Mouse (Mus musculus): Measurements from ENCODE around the gene Trim17. TPM values are rescaled to one million over a fixed set of nuclear protein-coding genes. Genes with fewer than 3 reads are reported as not detected.

Gene Trim17
- polyA plus RNA-seq, 1 experiment from 2014 or later, result 0.73 TPM

- 85% methylated on average over 7 of the region's 7 CpGs for WGBS
- ATAC-seq (ENCODE audit: low FRiP score) (no peak), DNase-seq (ENCODE audit: low spot score) (no peak)
- H3K4me1 ChIP-seq (replicated peaks; ENCODE audit: control insufficient read depth, insufficient read depth, low read length), result peaks cover 10% of the 10 kb centered on the region
- no peaks in the 10 kb centered on the region for H3K9me3 ChIP-seq (ENCODE audit: control insufficient read depth, low read length)
- H3K4me2 ChIP-seq (replicated peaks; ENCODE audit: low read depth, low read length), result peak overlapping the region; percentile 94; the same call in 1 of the 2 replicates
- peak overlapping the region; percentile 96; the same call in 1 of the 2 replicates for H3K4me3 ChIP-seq (ENCODE audit: low read depth, low read length)
- no peak overlapping the region for H3K27ac ChIP-seq (ENCODE audit: low read depth, low read length)
- no peaks in the 10 kb centered on the region for H3K36me3 ChIP-seq (ENCODE audit: control insufficient read depth, insufficient read depth, low read length)
- no peaks in the 10 kb centered on the region for H3K27me3 ChIP-seq (ENCODE audit: control insufficient read depth, insufficient read depth, low read length)
- H3K9ac ChIP-seq (ENCODE audit: low read depth, low read length), result peak overlapping the region; percentile 11; the same call in 1 of the 2 replicates
Observed at GRCm38 (mm10) chr11:58979661-58980060, 25.2 kb downstream of the Trim17 start.

DNA sequence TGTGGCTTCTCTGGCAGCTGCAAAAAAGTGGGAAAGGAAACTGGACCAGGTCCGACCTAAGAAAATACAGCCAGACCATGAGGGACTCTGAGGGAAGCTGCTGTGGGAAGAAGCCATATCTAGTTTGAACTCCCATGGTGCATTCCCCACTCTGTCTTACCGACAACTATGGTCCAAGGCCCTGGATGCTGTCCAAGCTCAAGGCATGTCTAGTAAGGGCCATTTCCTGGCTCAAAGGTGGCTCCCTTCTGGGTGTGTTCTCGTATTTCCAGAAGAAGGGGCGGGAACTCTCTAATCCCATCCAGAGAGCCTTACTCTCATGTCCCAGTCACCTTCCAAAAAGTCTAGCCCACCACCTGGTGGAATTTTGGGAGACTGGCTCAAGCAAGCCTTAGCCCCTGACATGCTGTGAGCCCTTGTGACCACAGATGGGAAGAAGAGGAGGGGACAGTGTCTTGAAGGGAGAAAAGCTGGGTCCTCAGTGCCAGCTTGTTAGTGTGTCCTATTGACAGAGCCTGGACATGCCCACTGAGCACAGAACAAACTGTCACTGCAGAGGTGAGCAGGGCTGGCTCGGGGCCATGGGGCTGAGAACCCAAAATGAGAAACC, 26.0 kb downstream of the Trim17 start:
- H3K9me3 ChIP-seq (ENCODE audit: control insufficient read depth, low read length), result no peaks in the 10 kb centered on the region
- no peaks in the 10 kb centered on the region for H3K27me3 ChIP-seq (ENCODE audit: control insufficient read depth, insufficient read depth, low read length)
- H3K27ac ChIP-seq (ENCODE audit: low read depth, low read length), result no peak overlapping the region
- no peak overlapping the region for H3K4me2 ChIP-seq (replicated peaks; ENCODE audit: low read depth, low read length)
- H3K36me3 ChIP-seq (ENCODE audit: control insufficient read depth, insufficient read depth, low read length), result no peaks in the 10 kb centered on the region
- H3K4me1 ChIP-seq (replicated peaks; ENCODE audit: control insufficient read depth, insufficient read depth, low read length), result peaks cover 10% of the 10 kb centered on the region
- H3K4me3 ChIP-seq (ENCODE audit: low read depth, low read length), result no peak overlapping the region; the same call in 1 of the 2 replicates
- ATAC-seq (ENCODE audit: low FRiP score) (no peak), DNase-seq (ENCODE audit: low spot score) (no peak)
- H3K9ac ChIP-seq (ENCODE audit: low read depth, low read length), result no peak overlapping the region
- WGBS, result 73% methylated on average over 5 of the region's 5 CpGs

DNA sequence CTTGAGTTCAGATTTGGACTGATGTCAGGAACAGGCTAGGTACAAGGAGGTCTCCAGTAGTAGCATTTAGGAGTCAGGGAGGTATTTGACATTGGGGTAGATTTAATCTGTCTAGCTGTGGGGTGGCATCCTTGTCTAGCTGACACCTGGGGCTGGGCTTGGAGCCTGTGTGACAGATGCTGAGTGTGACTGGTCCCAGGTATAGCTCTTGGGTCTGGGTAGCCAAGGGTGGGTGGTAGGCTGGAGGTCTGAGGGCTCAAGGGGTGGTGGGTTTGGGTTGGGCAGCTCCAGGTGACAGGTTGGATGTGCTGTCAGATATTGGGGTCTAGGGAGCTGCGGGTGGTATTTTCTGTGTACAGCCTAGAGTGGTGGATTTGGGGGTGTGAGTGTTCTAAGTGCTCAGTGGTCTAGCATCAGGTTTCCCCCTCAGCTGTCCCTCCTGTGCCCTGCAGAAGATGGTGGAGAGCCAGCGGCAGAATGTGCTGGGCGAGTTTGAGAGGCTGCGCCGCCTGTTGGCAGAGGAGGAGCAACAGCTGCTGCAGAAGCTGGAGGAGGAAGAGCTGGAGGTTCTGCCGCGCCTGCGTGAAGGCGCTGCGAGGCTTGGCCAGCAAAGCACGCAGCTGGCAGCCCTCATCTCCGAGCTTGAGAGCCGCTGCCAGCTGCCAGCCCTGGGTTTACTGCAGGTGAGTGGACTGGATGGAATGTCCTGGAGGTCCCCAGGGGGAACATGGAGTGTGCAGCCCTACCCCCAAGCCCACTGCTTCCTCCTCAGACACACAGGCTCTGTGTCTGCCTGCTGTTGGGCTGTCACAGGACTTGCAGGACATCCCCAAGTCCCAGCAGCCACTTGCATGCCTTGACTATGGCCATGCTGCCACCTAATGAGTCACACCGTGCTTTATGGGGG, 27.3 kb downstream of the Trim17 start:
- peak; percentile 35 for DNase-seq (ENCODE audit: low spot score)
- peaks cover 10% of the 10 kb centered on the region for H3K4me1 ChIP-seq (replicated peaks; ENCODE audit: control insufficient read depth, insufficient read depth, low read length)
- H3K9ac ChIP-seq (ENCODE audit: low read depth, low read length), result no peak overlapping the region
- no peak overlapping the region for H3K4me2 ChIP-seq (replicated peaks; ENCODE audit: low read depth, low read length)
- H3K27ac ChIP-seq (ENCODE audit: low read depth, low read length), result no peak overlapping the region
- 61% methylated on average over 14 of the region's 14 CpGs for WGBS
- H3K4me3 ChIP-seq (ENCODE audit: low read depth, low read length), result no peak overlapping the region
- H3K36me3 ChIP-seq (ENCODE audit: control insufficient read depth, insufficient read depth, low read length), result no peaks in the 10 kb centered on the region
- no peak for ATAC-seq (ENCODE audit: low FRiP score)
- no peaks in the 10 kb centered on the region for H3K27me3 ChIP-seq (ENCODE audit: control insufficient read depth, insufficient read depth, low read length)
- no peaks in the 10 kb centered on the region for H3K9me3 ChIP-seq (ENCODE audit: control insufficient read depth, low read length)

- Histone ChIP-seq H3K27me3 (ENCODE audit: control insufficient read depth, insufficient read depth, low read length) (no peaks in the 10 kb centered on the region), H3K36me3 (ENCODE audit: control insufficient read depth, insufficient read depth, low read length) (no peaks in the 10 kb centered on the region), H3K27ac (ENCODE audit: low read depth, low read length) (no peak overlapping the region), H3K4me1 (replicated peaks; ENCODE audit: control insufficient read depth, insufficient read depth, low read length) (peaks cover 10% of the 10 kb centered on the region), H3K4me3 (ENCODE audit: low read depth, low read length) (no peak overlapping the region), H3K9me3 (ENCODE audit: control insufficient read depth, low read length) (no peaks in the 10 kb centered on the region), H3K9ac (ENCODE audit: low read depth, low read length) (no peak overlapping the region), H3K4me2 (replicated peaks; ENCODE audit: low read depth, low read length) (no peak overlapping the region)
- ATAC-seq (ENCODE audit: low FRiP score) (no peak), DNase-seq (ENCODE audit: low spot score) (no peak)
- WGBS, result 89% methylated on average over 18 of the region's 18 CpGs
Observed at GRCm38 (mm10) chr11:58982471-58983097, 28.1 kb downstream of the Trim17 start.

GRCm38 (mm10) chr11:58983691-58984341, 29.3 kb downstream of the Trim17 start:
- no peaks in the 10 kb centered on the region for H3K36me3 ChIP-seq (ENCODE audit: control insufficient read depth, insufficient read depth, low read length)

GRCm38 (mm10) chr11:58984657-58985056, 30.2 kb downstream of the Trim17 start:
- WGBS, result 92% methylated on average over 7 of the region's 7 CpGs
- Histone ChIP-seq H3K4me1 (replicated peaks; ENCODE audit: control insufficient read depth, insufficient read depth, low read length) (peaks cover 2% of the 10 kb centered on the region), H3K4me3 (ENCODE audit: low read depth, low read length) (no peak overlapping the region), H3K9me3 (ENCODE audit: control insufficient read depth, low read length) (no peaks in the 10 kb centered on the region), H3K4me2 (replicated peaks; ENCODE audit: low read depth, low read length) (no peak overlapping the region), H3K27ac (ENCODE audit: low read depth, low read length) (no peak overlapping the region), H3K36me3 (ENCODE audit: control insufficient read depth, insufficient read depth, low read length) (no peaks in the 10 kb centered on the region), H3K9ac (ENCODE audit: low read depth, low read length) (no peak overlapping the region), H3K27me3 (ENCODE audit: control insufficient read depth, insufficient read depth, low read length) (no peaks in the 10 kb centered on the region)
- ATAC-seq (ENCODE audit: low FRiP score) (no peak), DNase-seq (ENCODE audit: low spot score) (no peak)

More at GRCm38 (mm10) chr11:58983691-58984341, 29.3 kb downstream of the Trim17 start:
- Histone ChIP-seq H3K4me2 (replicated peaks; ENCODE audit: low read depth, low read length) (no peak overlapping the region), H3K4me3 (ENCODE audit: low read depth, low read length) (no peak overlapping the region), H3K9ac (ENCODE audit: low read depth, low read length) (no peak overlapping the region), H3K4me1 (replicated peaks; ENCODE audit: control insufficient read depth, insufficient read depth, low read length) (peaks cover 10% of the 10 kb centered on the region), H3K27ac (ENCODE audit: low read depth, low read length) (no peak overlapping the region), H3K27me3 (ENCODE audit: control insufficient read depth, insufficient read depth, low read length) (no peaks in the 10 kb centered on the region), H3K9me3 (ENCODE audit: control insufficient read depth, low read length) (no peaks in the 10 kb centered on the region)
- 89% methylated on average over 6 of the region's 6 CpGs for WGBS
- DNase-seq (ENCODE audit: low spot score) (no peak), ATAC-seq (ENCODE audit: low FRiP score) (no peak)

- no peak overlapping the region for H3K27ac ChIP-seq (ENCODE audit: low read depth, low read length)
- H3K4me1 ChIP-seq (replicated peaks; ENCODE audit: control insufficient read depth, insufficient read depth, low read length), result no peaks in the 10 kb centered on the region
- no peaks in the 10 kb centered on the region for H3K9me3 ChIP-seq (ENCODE audit: control insufficient read depth, low read length)
- H3K4me2 ChIP-seq (replicated peaks; ENCODE audit: low read depth, low read length), result no peak overlapping the region
- no peaks in the 10 kb centered on the region for H3K27me3 ChIP-seq (ENCODE audit: control insufficient read depth, insufficient read depth, low read length)
- H3K36me3 ChIP-seq (ENCODE audit: control insufficient read depth, insufficient read depth, low read length), result 0 out of 2 replicates have a peak, but pooled peaks cover 2% of the 10 kb centered on the region
- DNase-seq (ENCODE audit: low spot score), result no peak
- 87% methylated on average over 3 of the region's 3 CpGs for WGBS
- no peak for ATAC-seq (ENCODE audit: low FRiP score)
- H3K9ac ChIP-seq (ENCODE audit: low read depth, low read length), result no peak overlapping the region
- no peak overlapping the region for H3K4me3 ChIP-seq (ENCODE audit: low read depth, low read length)
Observed at GRCm38 (mm10) chr11:58985299-58985917, 30.9 kb downstream of the Trim17 start.

DNA sequence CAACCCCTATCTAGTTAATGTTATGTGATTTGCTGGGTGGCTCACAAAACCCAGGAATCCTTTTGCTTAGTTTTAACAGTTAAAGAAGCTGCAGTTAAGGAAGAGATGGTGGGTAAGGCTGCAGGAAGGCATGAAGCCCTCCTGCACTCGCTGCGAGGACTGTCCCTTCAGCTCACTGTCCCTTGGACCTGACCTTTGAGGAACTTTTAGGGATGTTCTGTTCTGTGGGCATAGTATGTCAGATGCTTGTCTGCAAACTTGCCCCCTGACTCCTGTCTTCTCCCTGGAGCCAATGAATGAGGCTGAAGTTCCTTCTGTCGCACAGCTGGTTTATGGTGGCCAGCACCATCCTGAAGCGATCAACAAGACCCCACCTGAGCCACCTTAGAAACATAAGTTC, 34.7 kb downstream of the Trim17 start:
- H3K27me3 ChIP-seq (ENCODE audit: control insufficient read depth, insufficient read depth, low read length), result peaks cover 2% of the 10 kb centered on the region; the same call in 1 of the 2 replicates
- no peaks in the 10 kb centered on the region for H3K4me1 ChIP-seq (replicated peaks; ENCODE audit: control insufficient read depth, insufficient read depth, low read length)
- H3K4me2 ChIP-seq (replicated peaks; ENCODE audit: low read depth, low read length), result no peak overlapping the region
- H3K9ac ChIP-seq (ENCODE audit: low read depth, low read length), result no peak overlapping the region
- DNase-seq (ENCODE audit: low spot score) (no peak), ATAC-seq (ENCODE audit: low FRiP score) (no peak)
- H3K27ac ChIP-seq (ENCODE audit: low read depth, low read length), result no peak overlapping the region
- 96% methylated on average over 4 of the region's 4 CpGs for WGBS
- H3K4me3 ChIP-seq (ENCODE audit: low read depth, low read length), result no peak overlapping the region
- H3K36me3 ChIP-seq (ENCODE audit: control insufficient read depth, insufficient read depth, low read length), result 0 out of 2 replicates have a peak, but pooled peaks cover 2% of the 10 kb centered on the region
- no peaks in the 10 kb centered on the region for H3K9me3 ChIP-seq (ENCODE audit: control insufficient read depth, low read length)

Measured in hindbrain, embryonic 11.5 days (tissue).